Mouse (Mus musculus) MEL (cell line): ENCODE data around the gene Tmem143.

ENCODE experiments used
- BHLHE40 ChIP-seq: IDR thresholded peaks from 2 replicates; pipeline ENCODE4 v1.6.1; 2012; ENCODE audit warnings: low read depth, mild to moderate bottlenecking, inconsistent platforms, low read length, improper control_type of control experiment, borderline replicate concordance
- CHD1 ChIP-seq: IDR thresholded peaks from 2 replicates; pipeline ENCODE4 v1.6.1; 2012; ENCODE audit warnings: low read depth, mild to moderate bottlenecking, inconsistent platforms, low read length, improper control_type of control experiment
- CTCF ChIP-seq, 3 experiments: IDR thresholded peaks in 2 of 3; conservative IDR thresholded peaks in 1 of 3; 2 replicates each; pipeline ENCODE4 v1.5.1; 2011 to 2012; ENCODE audit warnings: low read length in 3 of 3, low read depth in 2 of 3, mild to moderate bottlenecking in 2 of 3, improper control_type of control experiment in 1 of 3, inconsistent platforms in 1 of 3, mixed read lengths in 1 of 3, moderate library complexity in 1 of 3; ENCODE audit not compliant: control insufficient read depth in 1 of 3, insufficient read depth in 1 of 3, poor library complexity in 1 of 3, severe bottlenecking in 1 of 3
- ELF1 ChIP-seq: IDR thresholded peaks from 2 replicates; pipeline ENCODE4 v1.6.1; 2014; ENCODE audit warnings: low read depth, mild to moderate bottlenecking, inconsistent platforms, low read length, improper control_type of control experiment, moderate library complexity
- MAZ ChIP-seq: IDR thresholded peaks from 2 replicates; pipeline ENCODE4 v1.6.1; 2012; ENCODE audit warnings: low read depth, mild to moderate bottlenecking, inconsistent platforms, low read length, improper control_type of control experiment
- MYB ChIP-seq: IDR thresholded peaks from 2 replicates; pipeline ENCODE4 v1.6.1; 2011; ENCODE audit warnings: mild to moderate bottlenecking, low read depth, low read length, improper control_type of control experiment
- MYC ChIP-seq: IDR thresholded peaks from 2 replicates; pipeline ENCODE4 v1.6.1; 2011; ENCODE audit warnings: low read depth, mild to moderate bottlenecking, low read length, improper control_type of control experiment, moderate library complexity
- NRF1 ChIP-seq: IDR thresholded peaks from 2 replicates; pipeline ENCODE4 v1.6.1; 2014; ENCODE audit warnings: low read depth, mild to moderate bottlenecking, inconsistent platforms, low read length, improper control_type of control experiment, moderate library complexity; ENCODE audit not compliant: poor library complexity, insufficient read depth, severe bottlenecking
- POLR2A ChIP-seq, 2 experiments: IDR thresholded peaks; 2 replicates each; pipeline ENCODE4 v1.6.1; 2011 to 2012; ENCODE audit warnings: low read length in 2 of 2, mild to moderate bottlenecking in 2 of 2, control low read depth in 1 of 2, improper control_type of control experiment in 1 of 2, low read depth in 1 of 2, moderate library complexity in 1 of 2; ENCODE audit not compliant: control insufficient read depth in 1 of 2, insufficient read depth in 1 of 2, poor library complexity in 1 of 2
- POLR2AphosphoS2 ChIP-seq: IDR thresholded peaks from 2 replicates; pipeline ENCODE4 v1.6.1; 2011; ENCODE audit warnings: low read length, improper control_type of control experiment
- SMC3 ChIP-seq: IDR thresholded peaks from 2 replicates; pipeline ENCODE4 v1.6.1; 2011; ENCODE audit warnings: low read depth, low read length, improper control_type of control experiment
- USF1 ChIP-seq: IDR thresholded peaks from 2 replicates; pipeline ENCODE4 v1.6.1; 2014; ENCODE audit warnings: low read depth, mild to moderate bottlenecking, inconsistent platforms, low read length, improper control_type of control experiment, moderate library complexity
- USF2 ChIP-seq, 2 experiments: IDR thresholded peaks; 2 replicates each; pipeline ENCODE4 v1.6.1; 2011 to 2012; ENCODE audit warnings: improper control_type of control experiment in 2 of 2, low read length in 2 of 2, borderline replicate concordance in 1 of 2, inconsistent platforms in 1 of 2, low read depth in 1 of 2, mild to moderate bottlenecking in 1 of 2; ENCODE audit not compliant: insufficient read depth in 1 of 2

DNA sequence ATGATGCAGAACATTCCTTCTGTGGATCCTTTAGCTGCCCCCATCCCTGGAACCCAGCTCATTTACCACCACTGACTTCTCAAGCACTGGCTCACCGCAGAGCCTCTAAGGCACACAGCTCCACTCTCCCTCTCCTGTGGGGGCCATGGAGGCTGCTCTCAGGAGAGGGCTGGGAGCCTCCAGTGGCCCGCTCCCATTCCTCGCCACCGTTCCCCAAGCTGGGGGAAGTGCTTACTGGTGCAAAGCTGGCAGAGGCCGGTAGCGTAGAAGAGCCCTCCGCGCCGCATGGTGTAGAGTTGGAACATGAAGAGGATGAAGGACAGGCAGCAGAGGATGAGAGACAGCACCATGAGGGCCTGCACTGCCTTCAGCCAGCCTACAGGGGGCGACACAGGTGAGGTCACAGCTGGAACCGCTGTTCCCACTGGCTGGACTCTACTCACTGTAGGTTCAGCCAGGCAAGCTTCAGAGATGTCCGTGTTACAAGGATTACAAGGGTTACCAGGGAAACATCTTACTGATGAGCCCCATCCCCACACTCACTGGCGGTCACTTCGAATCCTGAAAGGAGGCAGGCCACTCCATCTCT is 22.4 kb downstream of the Tmem143 start:
- TF ChIP-seq POLR2A (IDR thresholded peaks at IDR 0.05; ENCODE audit: control insufficient read depth in 1 of 2, insufficient read depth in 1 of 2, low read depth in 1 of 2, low read length in 2 of 2, poor library complexity in 1 of 2), result no peak
- TF ChIP-seq CHD1, result no peak
- TF ChIP-seq MYB, result no peak
- no peak for TF ChIP-seq ELF1
- no peak for TF ChIP-seq USF2 (IDR thresholded peaks at IDR 0.05; ENCODE audit: borderline replicate concordance in 1 of 2, insufficient read depth in 1 of 2, low read depth in 1 of 2, low read length in 2 of 2)
- TF ChIP-seq POLR2AphosphoS2, result no peak
- TF ChIP-seq MYC, result no peak
- 0 out of 2 replicates have a peak, but pooled peaks have one; percentile 23 for TF ChIP-seq MAZ
- no peak; the same call in 1 of the 2 replicates for TF ChIP-seq SMC3
- peak; percentile 67 to 88 (median 79) for TF ChIP-seq CTCF (IDR thresholded peaks at IDR 0.05 in 2 of 3, conservative IDR thresholded peaks at IDR 0.05 in 1 of 3; ENCODE audit: control insufficient read depth in 1 of 3, insufficient read depth in 1 of 3, low read depth in 2 of 3, low read length in 3 of 3, poor library complexity in 1 of 3, severe bottlenecking in 1 of 3)
- TF ChIP-seq USF1, result no peak
- TF ChIP-seq BHLHE40, result no peak
- no peak for TF ChIP-seq NRF1
